Mouse (Mus musculus) spleen, postnatal 36 days (tissue): ENCODE data around the gene Trpc7.

Experiments
- DNase-seq, 2 experiments: peaks; one replicate each; pipeline ENCODE4 v3.0.0; 2022; ENCODE audit warnings: low spot score in 2 of 2, mixed read lengths in 1 of 2

The Trpc7 gene

DNA sequence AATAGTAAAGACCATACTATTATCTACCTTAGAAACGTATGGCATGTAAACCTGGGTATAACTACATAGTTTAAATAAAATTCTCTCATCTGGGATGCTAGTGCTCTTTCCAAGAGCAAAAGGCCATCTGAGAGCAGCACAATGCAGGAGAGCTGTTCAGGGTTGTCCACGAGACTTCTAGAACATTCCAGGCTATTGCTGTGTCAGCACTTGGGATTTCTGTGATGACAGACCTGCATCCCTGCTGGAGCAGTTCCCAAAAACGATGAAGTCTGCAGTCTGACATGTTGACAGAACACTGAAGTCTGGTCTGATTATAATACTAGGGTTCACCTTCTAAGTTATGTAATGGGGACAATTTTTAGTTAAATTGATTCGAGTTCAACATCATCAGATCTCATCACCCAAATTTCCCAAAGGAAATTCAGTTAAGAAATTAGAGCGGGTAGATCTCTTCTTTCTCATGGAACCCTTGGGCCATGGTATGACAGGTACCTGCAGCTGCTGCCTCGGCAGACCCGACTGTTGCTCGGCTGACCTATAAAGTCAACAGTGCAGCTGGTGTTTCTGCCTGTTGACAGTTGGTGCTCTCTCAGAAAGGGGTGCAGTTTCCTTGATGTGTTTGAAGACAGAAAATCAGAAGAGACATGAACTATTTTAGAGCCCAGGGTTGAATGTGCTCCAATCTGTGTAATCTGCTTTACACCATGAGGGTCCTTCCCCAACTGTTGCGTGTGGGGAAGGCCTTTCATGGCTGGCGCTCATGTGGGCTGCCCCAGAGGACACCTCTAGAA is 148.9 kb downstream of the Trpc7 start:
- no peak for DNase-seq

DNA sequence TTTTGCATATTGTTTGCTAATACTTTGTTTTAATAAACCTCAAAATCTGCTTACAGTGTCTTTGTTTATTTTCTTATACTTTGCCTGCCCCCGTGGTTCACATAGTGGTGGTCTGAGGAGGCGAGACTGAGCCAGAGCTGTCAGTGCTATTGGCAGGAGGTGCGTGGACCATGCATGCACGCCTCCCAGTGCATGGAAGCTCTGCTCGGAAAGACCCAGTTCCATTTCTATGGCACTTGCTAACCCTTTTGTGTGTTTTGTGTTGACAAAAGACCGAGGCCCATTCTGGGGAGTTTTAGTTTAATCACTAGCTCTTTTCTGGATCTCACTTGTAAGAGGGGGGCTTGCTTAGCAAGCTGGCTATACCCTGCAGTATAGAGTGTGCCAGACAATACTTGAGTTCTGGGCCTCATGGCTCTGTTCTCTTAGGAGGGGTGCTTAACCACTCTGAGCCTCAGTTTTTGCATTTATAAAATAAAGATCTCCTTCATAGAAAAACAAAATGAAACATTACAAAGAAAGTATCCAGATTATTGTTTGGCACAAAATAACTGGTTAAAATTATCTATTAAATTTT is 153.4 kb downstream of the Trpc7 start:
- DNase-seq, result no peak

DNA sequence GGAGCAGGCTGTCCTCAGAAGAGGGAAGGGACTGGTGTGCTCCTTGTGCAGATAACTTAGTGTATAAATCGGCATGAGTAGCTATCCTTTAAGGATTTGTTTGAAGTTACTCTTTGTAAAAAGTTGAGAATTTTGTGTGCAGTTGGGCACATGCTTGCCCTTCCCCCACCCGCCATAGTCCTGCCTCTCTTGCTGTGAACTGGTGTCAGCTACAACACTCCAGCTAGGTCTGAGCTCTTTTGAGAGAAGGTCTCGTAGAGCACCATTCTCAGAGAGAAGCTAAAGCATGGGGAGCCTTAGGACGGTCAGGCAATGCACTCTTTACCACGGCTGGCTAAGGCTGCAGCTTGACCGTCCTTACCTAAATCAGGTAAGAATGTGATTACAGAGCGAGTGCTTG is 154.1 kb downstream of the Trpc7 start:
- no peak for DNase-seq

DNA sequence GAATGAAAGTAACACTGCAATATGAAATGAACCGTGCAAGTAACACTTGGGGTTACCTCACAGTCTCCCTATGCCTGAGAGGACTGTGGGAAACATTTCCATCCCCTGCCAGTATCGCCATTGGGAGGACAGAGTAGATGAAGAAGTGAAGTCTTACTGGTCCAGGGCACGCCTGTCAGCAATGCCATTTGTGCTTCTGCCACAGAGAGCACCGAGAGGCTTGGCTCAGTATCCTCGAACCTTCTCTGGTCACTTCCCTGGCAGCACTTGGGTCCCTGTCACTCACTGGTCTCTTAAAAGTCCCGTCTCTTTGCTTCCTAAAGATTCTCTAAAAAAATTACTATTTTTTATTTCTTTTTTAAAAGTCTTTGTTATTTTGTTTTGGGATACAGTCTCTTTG is 155.3 kb downstream of the Trpc7 start:
- no peak for DNase-seq

DNA sequence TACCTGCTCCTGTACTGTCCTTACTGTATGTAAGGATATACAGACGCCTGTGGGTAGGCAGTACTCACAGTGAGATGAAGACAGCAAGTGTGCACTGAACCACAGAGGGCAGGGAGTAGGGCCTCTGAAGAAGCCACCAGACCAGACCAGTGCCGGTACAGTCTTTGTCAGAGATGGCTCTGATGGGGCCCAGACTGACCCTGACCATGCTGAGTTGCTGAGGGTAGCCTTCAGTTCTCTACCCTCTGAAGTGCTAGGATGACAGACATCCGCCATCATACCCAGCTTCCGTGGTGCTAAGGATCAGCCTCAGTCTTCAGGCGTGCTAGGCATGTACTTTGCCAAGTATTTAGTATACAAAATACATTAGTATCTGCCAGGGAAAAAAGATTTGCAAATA is 156.2 kb downstream of the Trpc7 start:
- no peak for DNase-seq

DNA sequence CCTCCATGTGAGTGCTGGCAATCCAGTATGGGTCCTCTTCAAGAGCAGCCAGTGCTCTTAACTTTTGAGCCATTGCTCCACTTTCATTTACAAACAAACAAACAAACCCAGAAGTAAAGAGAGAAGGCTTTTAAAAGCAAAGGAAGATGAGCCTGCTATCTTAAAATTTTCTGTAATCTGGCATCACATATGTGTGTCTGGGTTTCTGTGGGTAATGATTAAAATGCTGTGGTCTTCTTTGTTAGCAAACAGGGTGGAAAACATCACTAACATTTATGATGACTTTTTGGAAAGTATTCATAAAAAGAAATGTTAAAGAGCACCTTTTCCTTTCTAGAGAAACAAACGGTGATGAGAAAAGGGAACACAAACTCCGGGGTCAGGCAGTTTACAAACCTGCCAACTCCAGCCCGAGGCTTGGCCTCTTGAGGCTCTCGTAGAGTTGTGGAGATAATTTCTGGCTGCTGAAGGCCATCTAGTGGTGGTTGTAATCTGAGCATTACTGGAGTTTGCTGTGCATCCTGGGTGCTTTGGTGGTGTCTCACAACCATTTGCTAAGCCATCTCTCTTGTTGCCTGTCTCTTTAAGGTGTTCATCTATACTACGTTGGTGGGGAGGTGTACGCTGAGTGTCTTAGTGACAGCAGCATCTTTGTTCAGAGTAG is 160.4 kb downstream of the Trpc7 start:
- no peak for DNase-seq

DNA sequence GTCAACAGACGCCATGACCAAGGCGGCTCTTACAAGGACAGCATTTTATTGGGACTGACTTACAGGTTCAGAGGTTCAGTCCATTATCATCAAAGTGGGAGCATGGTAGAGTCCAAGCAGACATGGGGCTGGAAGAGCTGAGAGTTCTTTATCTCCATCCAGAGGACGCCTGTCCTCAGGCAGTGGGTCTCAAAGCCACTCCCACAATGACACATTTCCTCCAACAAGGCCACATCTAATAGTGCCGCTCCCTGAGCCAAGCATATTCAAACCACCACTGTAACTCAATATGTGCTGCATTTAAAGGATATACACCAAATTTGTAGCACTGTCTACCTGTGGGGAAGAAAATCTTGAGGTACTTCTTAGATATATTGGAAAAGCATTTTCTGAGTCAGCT is 161.2 kb downstream of the Trpc7 start:
- no peak for DNase-seq

DNA sequence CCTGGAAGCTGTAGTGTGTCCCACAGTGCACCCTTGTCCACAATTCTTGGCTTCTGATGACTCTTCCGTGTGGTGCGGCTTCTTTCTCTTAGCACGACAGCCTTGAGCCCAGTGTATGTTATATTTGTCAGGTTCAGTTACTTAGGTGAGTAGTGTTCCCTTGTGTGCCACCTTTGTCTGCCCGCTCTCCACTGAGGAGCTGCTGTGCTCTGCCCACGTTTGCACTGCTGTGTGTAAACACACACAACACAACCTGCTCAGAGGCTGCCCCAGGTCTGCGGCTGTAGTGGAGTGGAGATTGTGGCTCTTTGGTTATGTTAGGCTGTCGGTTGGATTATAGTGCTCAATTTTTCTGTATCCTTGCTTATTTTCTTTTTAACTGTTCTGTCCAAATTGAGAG is 166.7 kb downstream of the Trpc7 start:
- no peak for DNase-seq

DNA sequence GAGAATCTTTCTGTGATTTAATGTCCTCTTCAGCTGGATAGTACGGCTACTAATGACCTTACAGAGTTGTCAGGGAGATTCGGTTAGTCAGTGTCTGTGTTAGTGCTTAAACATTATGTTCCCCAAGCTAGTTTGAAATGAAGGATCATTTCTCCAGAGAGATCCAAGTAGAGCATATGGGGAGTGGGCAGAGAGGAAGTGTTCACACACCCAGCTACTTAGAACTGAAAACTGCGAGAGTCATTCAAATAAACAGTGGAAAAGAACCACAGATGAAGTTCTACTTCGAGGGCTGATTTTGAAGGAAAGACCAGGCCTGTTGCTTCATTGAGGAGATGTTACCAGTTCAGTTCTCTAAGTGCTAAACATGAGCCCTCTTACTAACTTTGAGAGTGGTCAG is 169.2 kb downstream of the Trpc7 start:
- DNase-seq, result no peak
